Mouse (Mus musculus): ENCODE data around the gene Sema4a. TPM values are rescaled to one million over a fixed set of nuclear protein-coding genes. Genes with fewer than 3 reads are reported as not detected.

The Sema4a gene
- polyA plus RNA-seq, 1 experiment from 2014 or later, result 32.6 TPM

DNA sequence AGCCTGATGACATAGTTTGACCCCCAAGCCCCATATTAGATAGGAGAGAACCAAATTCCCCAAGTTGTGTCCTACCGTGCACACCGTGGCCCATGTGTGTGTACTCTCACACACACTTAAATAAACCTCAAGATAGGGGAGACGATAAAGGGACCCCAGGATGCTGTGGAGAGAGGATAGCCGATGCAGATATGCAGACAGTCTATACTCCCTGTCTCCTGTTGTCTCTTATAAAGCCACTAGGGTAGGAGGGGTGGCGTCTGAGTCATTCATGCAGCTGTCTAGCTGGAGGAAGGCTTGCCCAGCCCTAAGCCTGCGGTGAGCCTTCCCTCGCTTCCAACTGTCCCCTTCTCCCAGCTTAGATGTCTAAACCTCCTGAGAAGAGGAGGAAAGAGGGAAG lies 39.1 kb upstream of the Sema4a start:
- ATAC-seq (replicated peaks; ENCODE audit: low FRiP score, low read depth), result no peak
- no peak for DNase-seq (ENCODE audit: low spot score)
- H3K9me3 ChIP-seq (replicated peaks; ENCODE audit: low read length), result no peaks in the 10 kb centered on the region
- 77% methylated on average over 7 of the region's 7 CpGs for WGBS
- peaks cover 28% of the 10 kb centered on the region for H3K4me1 ChIP-seq (replicated peaks; ENCODE audit: insufficient read depth, low read length)
- no peaks in the 10 kb centered on the region for H3K27me3 ChIP-seq (ENCODE audit: insufficient read depth, low read length)
- TF ChIP-seq CTCF (IDR thresholded peaks at IDR 0.05; ENCODE audit: low read depth), result no peak
- no peak overlapping the region for H3K27ac ChIP-seq
- H3K4me3 ChIP-seq (replicated peaks; ENCODE audit: low read depth, low read length), result no peak overlapping the region
- H3K36me3 ChIP-seq (ENCODE audit: insufficient read depth, low read length), result no peaks in the 10 kb centered on the region
- 0 out of 2 replicates have a peak overlapping the region, but pooled peaks have one; percentile 6 for H3K4me2 ChIP-seq (ENCODE audit: low read length)
- H3K9ac ChIP-seq (ENCODE audit: low read depth, low read length), result 0 out of 2 replicates have a peak overlapping the region, but pooled peaks have one; percentile 5

DNA sequence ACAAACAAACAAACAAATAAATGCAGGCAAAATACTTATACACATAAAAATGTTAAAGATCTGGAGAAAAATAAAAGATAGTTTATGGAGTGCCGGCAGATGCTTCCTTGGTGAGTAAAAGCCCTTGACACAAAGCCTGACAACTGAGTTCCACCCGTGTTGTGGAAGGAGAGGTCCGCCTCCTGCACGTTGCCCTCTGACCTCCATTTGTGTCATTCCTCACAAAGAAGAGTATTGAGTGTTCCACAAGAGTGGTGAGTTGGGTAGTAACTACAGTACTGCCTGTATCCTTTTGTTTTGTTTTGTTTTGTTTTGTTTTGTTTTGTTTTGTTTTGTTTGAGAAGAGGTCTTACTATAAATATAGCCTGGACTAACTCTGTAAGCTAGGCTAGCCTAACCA lies 38.6 kb upstream of the Sema4a start:
- ATAC-seq (replicated peaks; ENCODE audit: low FRiP score, low read depth) (no peak), DNase-seq (ENCODE audit: low spot score) (no peak)
- Histone ChIP-seq H3K36me3 (ENCODE audit: insufficient read depth, low read length) (no peaks in the 10 kb centered on the region), H3K9ac (ENCODE audit: low read depth, low read length) (no peak overlapping the region), H3K27ac (no peak overlapping the region), H3K4me3 (replicated peaks; ENCODE audit: low read depth, low read length) (no peak overlapping the region), H3K4me1 (replicated peaks; ENCODE audit: insufficient read depth, low read length) (peaks cover 33% of the 10 kb centered on the region), H3K27me3 (ENCODE audit: insufficient read depth, low read length) (no peaks in the 10 kb centered on the region), H3K4me2 (ENCODE audit: low read length) (no peak overlapping the region), H3K9me3 (replicated peaks; ENCODE audit: low read length) (no peaks in the 10 kb centered on the region)
- 82% methylated on average over 4 of the region's 4 CpGs for WGBS
- no peak for TF ChIP-seq CTCF (IDR thresholded peaks at IDR 0.05; ENCODE audit: low read depth)

DNA sequence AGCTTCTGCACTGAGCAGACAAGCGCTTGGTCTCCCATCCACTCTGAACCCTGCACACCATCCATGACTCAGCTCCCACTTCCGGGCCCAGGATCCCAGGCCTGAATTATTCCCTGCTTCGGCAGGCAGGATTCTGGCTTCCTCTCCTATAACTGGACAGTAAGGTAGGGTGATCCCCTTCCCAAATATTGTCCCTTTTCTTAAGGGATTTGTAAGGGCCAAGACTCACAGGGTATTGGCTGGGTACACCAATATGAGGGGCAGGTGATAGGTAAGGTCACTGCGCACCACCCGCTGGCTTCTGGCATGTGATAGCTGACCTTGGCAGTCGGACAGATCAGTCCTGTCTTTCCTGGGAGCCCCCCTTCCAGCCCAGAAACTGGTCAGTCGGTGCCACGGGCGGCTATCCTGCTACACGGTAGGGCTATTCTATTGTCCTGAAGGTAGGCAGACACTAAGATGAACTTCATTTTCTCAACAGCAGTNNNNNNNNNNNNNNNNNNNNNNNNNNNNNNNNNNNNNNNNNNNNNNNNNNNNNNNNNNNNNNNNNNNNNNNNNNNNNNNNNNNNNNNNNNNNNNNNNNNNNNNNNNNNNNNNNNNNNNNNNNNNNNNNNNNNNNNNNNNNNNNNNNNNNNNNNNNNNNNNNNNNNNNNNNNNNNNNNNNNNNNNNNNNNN lies 34.9 kb upstream of the Sema4a start:
- DNase-seq (ENCODE audit: low spot score), result no peak

DNA sequence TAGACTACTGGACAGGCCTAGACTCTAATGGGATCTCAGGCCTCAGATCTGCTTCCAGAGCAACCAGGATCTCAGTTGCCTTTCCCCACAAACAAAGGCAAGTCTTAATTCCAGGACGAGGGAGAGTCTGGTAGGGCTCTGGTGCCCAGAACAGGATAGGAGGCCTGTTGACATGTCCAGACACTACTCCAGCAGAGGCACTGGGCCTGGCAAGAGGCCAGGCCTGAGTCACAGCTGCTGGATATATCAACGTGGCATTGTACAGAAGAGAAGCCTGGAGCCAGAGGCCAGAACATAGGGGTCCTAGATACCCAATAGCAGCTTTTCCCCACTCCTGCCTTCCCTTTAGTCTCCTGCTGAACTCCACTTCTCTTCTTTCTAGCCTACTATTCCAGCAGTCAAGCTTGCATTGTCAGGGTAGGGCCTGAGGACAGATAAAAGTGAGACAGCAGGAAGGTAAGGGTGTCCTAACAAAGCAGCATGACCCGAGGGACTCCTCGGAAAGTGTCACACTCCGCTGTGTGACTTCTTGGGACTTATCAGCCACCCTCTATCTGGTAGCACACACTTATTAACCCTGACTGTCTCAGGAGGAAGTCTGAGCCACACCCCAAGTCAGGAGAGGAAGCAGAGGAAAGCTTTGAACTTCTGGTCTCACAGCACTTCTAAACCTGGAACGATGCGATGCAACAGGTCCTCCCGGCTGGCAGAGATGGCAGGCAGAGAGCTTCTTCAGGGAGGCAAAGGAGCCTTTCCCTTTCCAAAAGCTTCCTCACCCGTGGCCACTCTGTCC lies 34.0 kb upstream of the Sema4a start:
- DNase-seq (ENCODE audit: low spot score), result no peak
- no peak for TF ChIP-seq CTCF (IDR thresholded peaks at IDR 0.05; ENCODE audit: low read depth)
- no peak overlapping the region for H3K4me2 ChIP-seq (ENCODE audit: low read length)

More for the DNA sequence above, 34.9 kb upstream of the Sema4a start:
- WGBS, result 74% methylated on average over 10 of the region's 10 CpGs
- Histone ChIP-seq H3K27ac (peak overlapping the region; percentile 15; the same call in 1 of the 2 replicates), H3K9me3 (replicated peaks; ENCODE audit: low read length) (no peaks in the 10 kb centered on the region), H3K4me1 (replicated peaks; ENCODE audit: insufficient read depth, low read length) (peaks cover 28% of the 10 kb centered on the region), H3K9ac (ENCODE audit: low read depth, low read length) (0 out of 2 replicates have a peak overlapping the region, but pooled peaks have one; percentile 18), H3K4me2 (ENCODE audit: low read length) (no peak overlapping the region), H3K4me3 (replicated peaks; ENCODE audit: low read depth, low read length) (no peak overlapping the region), H3K36me3 (ENCODE audit: insufficient read depth, low read length) (no peaks in the 10 kb centered on the region), H3K27me3 (ENCODE audit: insufficient read depth, low read length) (no peaks in the 10 kb centered on the region)
- TF ChIP-seq CTCF (IDR thresholded peaks at IDR 0.05; ENCODE audit: low read depth), result no peak
- ATAC-seq (replicated peaks; ENCODE audit: low FRiP score, low read depth), result no peak

DNA sequence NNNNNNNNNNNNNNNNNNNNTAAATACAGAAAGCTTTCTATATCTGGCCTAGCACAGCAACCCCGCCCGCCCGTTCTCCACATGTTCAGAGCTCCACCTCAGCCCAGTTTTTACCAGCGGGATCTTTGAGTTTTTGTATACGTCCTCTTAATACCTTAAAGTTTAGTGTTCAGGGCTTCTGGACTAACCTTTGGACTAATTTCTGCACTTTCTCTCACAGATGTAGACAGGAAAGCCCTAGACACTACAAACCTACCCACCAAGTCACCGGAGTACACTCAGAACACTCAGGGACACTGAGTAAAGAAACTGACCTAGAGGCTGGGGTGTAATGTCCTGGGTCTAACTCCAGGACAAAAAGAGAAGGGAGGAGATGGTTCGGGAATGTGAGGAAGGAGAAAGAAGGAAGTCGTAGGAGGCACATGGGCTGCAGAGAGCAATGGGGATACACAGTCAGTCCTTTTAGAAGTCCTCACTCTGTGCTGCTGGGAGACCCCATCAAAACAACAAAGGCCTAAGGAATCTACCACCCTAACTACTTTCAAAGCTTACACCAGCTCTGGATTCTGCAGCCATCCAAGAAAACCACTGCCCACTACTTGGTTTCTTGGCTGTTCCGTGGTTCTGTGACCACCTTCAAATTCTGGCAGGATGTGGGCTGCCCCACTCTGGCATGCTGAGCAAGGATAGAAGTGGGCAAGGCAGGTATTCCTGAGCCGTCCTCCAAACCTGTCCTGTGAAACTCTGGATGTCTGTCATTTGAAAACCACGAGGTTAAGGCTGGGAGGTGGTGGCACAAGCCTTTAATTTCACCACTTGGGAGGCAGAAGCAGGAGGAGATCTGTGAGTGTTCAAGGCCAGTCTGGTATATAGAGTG lies 33.0 kb upstream of the Sema4a start:
- ATAC-seq (replicated peaks; ENCODE audit: low FRiP score, low read depth) (no peak), DNase-seq (ENCODE audit: low spot score) (no peak)
- no peak for TF ChIP-seq CTCF (IDR thresholded peaks at IDR 0.05; ENCODE audit: low read depth)
- WGBS, result 74% methylated on average over 11 of the region's 11 CpGs
- H3K27ac ChIP-seq, result peak overlapping the region; percentile 89; the same call in 1 of the 2 replicates
- no peaks in the 10 kb centered on the region for H3K9me3 ChIP-seq (replicated peaks; ENCODE audit: low read length)
- H3K36me3 ChIP-seq (ENCODE audit: insufficient read depth, low read length), result no peaks in the 10 kb centered on the region
- no peak overlapping the region for H3K9ac ChIP-seq (ENCODE audit: low read depth, low read length)
- H3K27me3 ChIP-seq (ENCODE audit: insufficient read depth, low read length), result no peaks in the 10 kb centered on the region
- H3K4me2 ChIP-seq (ENCODE audit: low read length), result no peak overlapping the region
- H3K4me3 ChIP-seq (replicated peaks; ENCODE audit: low read depth, low read length), result no peak overlapping the region
- H3K4me1 ChIP-seq (replicated peaks; ENCODE audit: insufficient read depth, low read length), result peaks cover 33% of the 10 kb centered on the region

More for the DNA sequence above, 34.0 kb upstream of the Sema4a start:
- no peak for ATAC-seq (replicated peaks; ENCODE audit: low FRiP score, low read depth)
- H3K27me3 ChIP-seq (ENCODE audit: insufficient read depth, low read length), result no peaks in the 10 kb centered on the region
- peak overlapping the region; percentile 39; the same call in 1 of the 2 replicates for H3K27ac ChIP-seq
- H3K4me3 ChIP-seq (replicated peaks; ENCODE audit: low read depth, low read length), result no peak overlapping the region
- H3K9me3 ChIP-seq (replicated peaks; ENCODE audit: low read length), result no peaks in the 10 kb centered on the region
- no peaks in the 10 kb centered on the region for H3K36me3 ChIP-seq (ENCODE audit: insufficient read depth, low read length)
- H3K4me1 ChIP-seq (replicated peaks; ENCODE audit: insufficient read depth, low read length), result peaks cover 28% of the 10 kb centered on the region
- no peak overlapping the region for H3K9ac ChIP-seq (ENCODE audit: low read depth, low read length)
- WGBS, result 58% methylated on average over 9 of the region's 9 CpGs

DNA sequence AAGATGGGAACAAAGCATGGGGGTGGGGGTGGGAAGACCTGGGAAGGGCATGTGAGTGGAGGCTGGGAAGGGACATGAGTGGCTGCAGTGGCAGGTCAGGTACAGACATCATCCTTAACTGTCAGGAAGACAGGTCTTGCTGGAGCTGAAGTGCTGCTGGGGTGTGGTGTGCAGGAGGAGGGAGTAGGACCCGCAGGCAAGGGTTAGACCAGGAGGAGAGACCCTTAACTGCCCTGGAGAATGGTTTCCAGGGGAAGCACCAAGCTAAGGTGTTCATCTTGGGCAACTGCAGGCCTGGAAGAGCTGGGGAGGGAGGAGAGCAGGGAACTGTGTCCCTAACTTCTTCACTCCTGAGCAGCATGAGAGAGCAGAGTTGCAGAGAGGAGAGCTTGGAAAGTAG lies 26.4 kb upstream of the Sema4a start:
- Histone ChIP-seq H3K36me3 (ENCODE audit: insufficient read depth, low read length) (peaks cover 33% of the 10 kb centered on the region), H3K27me3 (ENCODE audit: insufficient read depth, low read length) (no peaks in the 10 kb centered on the region), H3K4me1 (replicated peaks; ENCODE audit: insufficient read depth, low read length) (peaks cover 23% of the 10 kb centered on the region), H3K9me3 (replicated peaks; ENCODE audit: low read length) (no peaks in the 10 kb centered on the region), H3K4me3 (replicated peaks; ENCODE audit: low read depth, low read length) (no peak overlapping the region), H3K4me2 (ENCODE audit: low read length) (no peak overlapping the region), H3K9ac (ENCODE audit: low read depth, low read length) (no peak overlapping the region), H3K27ac (no peak overlapping the region)
- DNase-seq (ENCODE audit: low spot score), result no peak
- no peak for TF ChIP-seq CTCF (IDR thresholded peaks at IDR 0.05; ENCODE audit: low read depth)
- ATAC-seq (replicated peaks; ENCODE audit: low FRiP score, low read depth), result no peak
- 85% methylated on average over 1 of the region's 1 CpGs for WGBS

All from kidney, postnatal 0 days (tissue).